20 mouse cellular contexts compared by ENCODE assay signal in genomic region chr2:20921021-20921420, GRCm38 (mm10). TPM values are rescaled to one million over a fixed set of nuclear protein-coding genes. Genes with fewer than 3 reads are reported as not detected.
DNase-seq lines count a peak whose midpoint lies in the region; ATAC-seq and TF ChIP-seq lines count a peak whose summit lies in the region.
"Had no signal": no experiment of that assay in that cellular context is flagged by ENCODE, and none has a peak within 500 bp of the region (broad histone marks: within the 10 kb centered on the region; RNA-seq: fewer than 3 reads in every experiment).

No protein-coding gene starts in this region.

- no peak for ATAC-seq in forebrain, embryonic 12.5 days (ENCODE audit: low FRiP score)
- no peak for ATAC-seq in forebrain, postnatal 0 days
- ATAC-seq in liver, embryonic 12.5 days: no peak

- no peak overlapping the region for H3K4me3 ChIP-seq in forebrain, embryonic 12.5 days (replicated peaks)
- H3K4me3 ChIP-seq in forebrain, postnatal 0 days (ENCODE audit: low read depth, low read length): no peak overlapping the region
- no peak overlapping the region for H3K4me3 ChIP-seq in liver, adult 2 months (ENCODE audit: insufficient read depth, low read depth, low read length)
- no peak overlapping the region for H3K4me3 ChIP-seq in liver, embryonic 12.5 days
- H3K4me3 ChIP-seq: embryonic facial prominence, embryonic 13.5 days; embryonic facial prominence, embryonic 15.5 days; erythroblast, embryonic 14.5 days; forebrain, embryonic 10.5 days had no signal

- no peaks in the 10 kb centered on the region for H3K9me3 ChIP-seq in forebrain, embryonic 12.5 days
- H3K9me3 ChIP-seq in forebrain, postnatal 0 days (ENCODE audit: low read length): no peaks in the 10 kb centered on the region
- no peaks in the 10 kb centered on the region for H3K9me3 ChIP-seq in liver, embryonic 12.5 days (replicated peaks)
- H3K9me3 ChIP-seq: embryonic facial prominence, embryonic 13.5 days; embryonic facial prominence, embryonic 15.5 days; forebrain, embryonic 10.5 days had no signal

- H3K4me2 ChIP-seq in forebrain, embryonic 12.5 days: no peak overlapping the region
- no peak overlapping the region for H3K4me2 ChIP-seq in forebrain, postnatal 0 days (ENCODE audit: low read depth)
- H3K4me2 ChIP-seq in liver, embryonic 12.5 days: no peak overlapping the region
- H3K4me2 ChIP-seq: embryonic facial prominence, embryonic 13.5 days; embryonic facial prominence, embryonic 15.5 days had no signal

- H3K9ac ChIP-seq in forebrain, embryonic 12.5 days: no peak overlapping the region
- no peak overlapping the region for H3K9ac ChIP-seq in forebrain, postnatal 0 days
- no peak overlapping the region for H3K9ac ChIP-seq in liver, adult 2 months (ENCODE audit: low read depth, low read length)
- no peak overlapping the region for H3K9ac ChIP-seq in liver, embryonic 12.5 days
- H3K9ac ChIP-seq: embryonic facial prominence, embryonic 13.5 days; embryonic facial prominence, embryonic 15.5 days had no signal

- 72% methylated on average over 1 of the region's 1 CpGs for WGBS in forebrain, embryonic 12.5 days
- WGBS in forebrain, postnatal 0 days: 61% methylated on average over 1 of the region's 1 CpGs
- WGBS in liver, adult 2 months: 55% methylated on average over 1 of the region's 1 CpGs
- 41% methylated on average over 1 of the region's 1 CpGs for WGBS in liver, embryonic 12.5 days (ENCODE audit: insufficient replicate concordance)

- no peaks in the 10 kb centered on the region for H3K27me3 ChIP-seq in forebrain, embryonic 12.5 days
- H3K27me3 ChIP-seq in forebrain, postnatal 0 days (ENCODE audit: insufficient read depth, low read length): no peaks in the 10 kb centered on the region
- no peaks in the 10 kb centered on the region for H3K27me3 ChIP-seq in liver, adult 2 months (ENCODE audit: control insufficient read depth, insufficient read depth, low read length)
- H3K27me3 ChIP-seq in liver, embryonic 12.5 days (replicated peaks): no peaks in the 10 kb centered on the region
- H3K27me3 ChIP-seq: embryonic facial prominence, embryonic 13.5 days; embryonic facial prominence, embryonic 15.5 days had no signal

- no peak for TF ChIP-seq POLR2A in liver, adult 2 months (IDR thresholded peaks at IDR 0.05; ENCODE audit: extremely low read depth, insufficient read depth, low read length)

- peaks cover 17% of the 10 kb centered on the region; the same call in 1 of the 2 replicates for H3K79me2 ChIP-seq in liver, adult 2 months (ENCODE audit: control insufficient read depth, insufficient read depth, low read length)

- no peak for DNase-seq in forebrain, postnatal 0 days
- DNase-seq in heart, adult 11 months: peak; percentile 72
- no peak for DNase-seq in heart, adult 18-20 months
- peak; percentile 50 for DNase-seq in liver, adult 2 months (ENCODE audit: extremely low read depth, low read depth, low spot score)
- DNase-seq: adrenal gland, adult 2 months; adrenal gland, postnatal 10 days; adrenal gland, postnatal 25 days; cerebellum, adult 11 months; cerebellum, adult 18-20 months; cerebellum, adult 8-10 months; cerebellum, adult 9-11 months; cerebellum, postnatal 14 days; cerebellum, postnatal 36 days; embryo, embryonic 11 days had no signal

- peaks cover 34% of the 10 kb centered on the region for H3K4me1 ChIP-seq in forebrain, embryonic 12.5 days
- no peaks in the 10 kb centered on the region for H3K4me1 ChIP-seq in forebrain, postnatal 0 days (ENCODE audit: insufficient read depth)
- H3K4me1 ChIP-seq in liver, adult 2 months (ENCODE audit: control insufficient read depth, insufficient read depth, low read length): peaks cover 4% of the 10 kb centered on the region
- H3K4me1 ChIP-seq in liver, embryonic 12.5 days: peaks cover 15% of the 10 kb centered on the region
- H3K4me1 ChIP-seq: embryonic facial prominence, embryonic 15.5 days had no signal

- peak overlapping the region; percentile 53; the same call in 1 of the 2 replicates for H3K27ac ChIP-seq in forebrain, embryonic 12.5 days
- H3K27ac ChIP-seq in forebrain, postnatal 0 days (ENCODE audit: low read depth, low read length): no peak overlapping the region
- H3K27ac ChIP-seq in liver, adult 2 months (replicated peaks; ENCODE audit: insufficient read depth, low read depth, low read length): no peak overlapping the region
- no peak overlapping the region for H3K27ac ChIP-seq in liver, embryonic 12.5 days
- H3K27ac ChIP-seq: embryonic facial prominence, embryonic 13.5 days; embryonic facial prominence, embryonic 15.5 days; forebrain, embryonic 10.5 days had no signal

- H3K36me3 ChIP-seq in forebrain, embryonic 12.5 days (replicated peaks): no peaks in the 10 kb centered on the region
- H3K36me3 ChIP-seq in forebrain, postnatal 0 days (ENCODE audit: insufficient read depth): no peaks in the 10 kb centered on the region
- no peaks in the 10 kb centered on the region for H3K36me3 ChIP-seq in liver, adult 2 months (ENCODE audit: control insufficient read depth, insufficient read depth, low read length)
- no peaks in the 10 kb centered on the region for H3K36me3 ChIP-seq in liver, embryonic 12.5 days
- H3K36me3 ChIP-seq: embryonic facial prominence, embryonic 13.5 days; embryonic facial prominence, embryonic 15.5 days; forebrain, embryonic 10.5 days had no signal

- TF ChIP-seq CTCF in forebrain, postnatal 0 days (IDR thresholded peaks at IDR 0.05; ENCODE audit: low read depth): no peak
- TF ChIP-seq CTCF in liver, adult 2 months (IDR thresholded peaks at IDR 0.05; ENCODE audit: low read depth, low read length): no peak

RNA-seq across cellular contexts. Expression of gene Arhgap21, which starts 47.7 kb away (rescaled TPM):
- 55.8 and 59.7 TPM in 2 replicates for polyA plus RNA-seq in forebrain, embryonic 12.5 days (2016; fragmentation: Nextera tagmentation; extraction: Ambion mirVana)
- 94.7 and 99.1 TPM in 2 replicates for total RNA-seq in forebrain, postnatal 0 days (2014; rRNA removed)
- polyA plus RNA-seq in forebrain, postnatal 0 days (2015; fragmentation: Nextera tagmentation; extraction: Ambion mirVana): 18.2 and 24.9 TPM in 2 replicates
- total RNA-seq in heart, adult 18-20 months (2021): 10 to 100 TPM; 61.8 to 72.0 TPM
- 19.2 and 25.7 TPM in 2 replicates for total RNA-seq in liver, adult 2 months (2014; rRNA removed)
- polyA plus RNA-seq in liver, adult 2 months (2012; rRNA removed): 6.0 and 7.2 TPM in 2 replicates
- polyA plus RNA-seq in liver, embryonic 12.5 days (2016; fragmentation: Nextera tagmentation; extraction: Ambion mirVana): 10.9 and 12.4 TPM in 2 replicates

Comparison
In these comparisons a context has a peak if more than half of its experiments do, and no peak if none do; other contexts are left out.
1. DNase-seq: peak in heart, adult 11 months (single experiment) and liver, adult 2 months (single experiment); none in forebrain, postnatal 0 days (single experiment) and heart, adult 18-20 months (0 of 2).